Mouse (Mus musculus) layer of hippocampus, postnatal 10 days (tissue): ENCODE data around the gene Zeb2. TPM values are rescaled to one million over a fixed set of nuclear protein-coding genes. Genes with fewer than 3 reads are reported as not detected.

Experiments used
- DNase-seq, 2 experiments: peaks; one replicate each; pipeline ENCODE4 v3.0.0; 2021; ENCODE audit warnings: low spot score in 2 of 2
- total RNA-seq, 2 experiments: library from RNA; stranded (reverse); gene quantifications; 2 replicates each; pipeline ENCODE4 v1.2.3; 2021

The Zeb2 gene
- total RNA-seq, 2 experiments from 2014 or later = 351 to 372 TPM

DNA sequence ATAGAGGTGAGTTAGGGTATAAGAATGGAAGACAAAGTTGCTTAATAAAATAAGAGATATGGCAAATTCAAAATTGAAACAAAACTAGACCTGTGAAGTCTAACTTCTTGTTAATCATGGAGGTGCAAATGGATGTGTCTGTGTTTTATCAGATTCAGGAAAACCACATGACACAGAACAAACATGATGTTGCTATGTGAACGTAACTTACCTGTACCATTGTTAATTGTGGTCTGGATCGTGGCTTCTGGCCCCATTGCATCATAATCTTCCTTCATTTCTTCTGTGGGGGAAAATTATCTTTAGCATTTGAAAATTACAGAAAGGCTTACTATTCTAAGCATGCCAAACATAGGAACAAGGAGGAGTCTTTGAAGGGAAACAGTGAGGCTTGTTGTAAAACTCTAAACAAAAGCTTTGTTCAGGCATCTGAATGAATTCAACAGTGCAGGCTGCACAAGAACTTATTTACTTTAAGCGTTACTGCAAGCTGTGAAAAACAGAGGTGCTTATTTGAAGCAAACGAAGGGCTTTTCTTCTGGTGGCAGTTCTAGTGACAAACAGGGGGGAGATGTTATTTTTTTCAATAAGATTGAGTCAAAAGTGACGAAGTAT, 99.9 kb downstream of the Zeb2 start:
- DNase-seq = no peak

DNA sequence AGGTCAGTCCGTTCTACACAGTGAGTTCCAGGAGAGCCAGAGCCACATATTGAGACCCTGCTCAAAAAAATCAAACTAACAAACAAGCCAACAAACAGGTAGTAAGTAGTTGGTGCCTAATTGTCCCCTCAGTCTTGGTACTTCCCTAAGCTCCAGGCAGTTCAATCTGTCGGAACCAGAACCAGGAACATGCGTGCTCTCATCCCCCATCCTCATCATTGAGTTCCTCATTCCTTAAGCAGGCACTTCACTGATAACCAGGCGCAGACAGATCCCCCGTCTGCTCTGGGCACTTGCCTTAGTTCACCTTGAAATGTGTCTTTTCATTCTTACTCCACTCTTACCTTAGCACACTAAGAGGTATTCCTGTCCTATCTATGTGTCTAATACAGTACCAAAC, 103.9 kb downstream of the Zeb2 start:
- no peak for DNase-seq

DNA sequence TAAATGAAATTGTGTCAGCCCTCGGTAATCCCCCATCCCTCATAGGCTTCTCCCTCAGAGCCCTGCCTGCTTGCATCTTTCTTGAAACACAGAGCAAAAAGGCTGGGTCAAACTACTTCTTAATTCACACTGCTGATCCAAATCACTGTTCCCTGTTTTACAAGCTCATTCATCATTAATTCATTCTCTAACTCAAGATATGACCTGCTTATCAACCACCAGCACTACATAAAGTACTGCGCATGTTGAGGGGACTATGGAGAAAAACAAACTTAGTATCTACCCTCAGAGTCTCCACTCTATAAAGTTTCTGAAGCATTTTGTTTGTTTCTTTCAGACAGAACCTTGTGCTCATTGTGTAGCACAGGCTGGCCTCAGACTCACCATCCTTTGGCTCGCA, 104.5 kb downstream of the Zeb2 start:
- no peak for DNase-seq

DNA sequence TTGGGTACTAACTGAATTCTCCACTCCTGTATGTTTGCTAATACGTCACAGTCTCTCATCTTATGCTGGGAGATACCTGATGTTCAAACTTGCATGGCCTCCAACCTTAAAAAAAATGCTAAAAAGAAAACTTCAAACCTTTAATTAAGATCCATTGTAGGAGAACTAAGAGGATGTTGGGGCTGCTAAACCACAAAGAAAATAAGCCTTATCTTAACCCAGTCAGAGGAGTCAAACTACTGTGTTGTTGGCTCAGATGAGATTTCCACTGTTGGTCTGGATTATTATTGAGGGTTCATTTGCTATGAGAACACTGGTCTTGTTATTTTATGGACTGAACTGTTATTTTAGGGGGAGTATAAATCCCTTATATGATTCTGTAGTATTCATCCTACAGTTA, 106.5 kb downstream of the Zeb2 start:
- DNase-seq = no peak

DNA sequence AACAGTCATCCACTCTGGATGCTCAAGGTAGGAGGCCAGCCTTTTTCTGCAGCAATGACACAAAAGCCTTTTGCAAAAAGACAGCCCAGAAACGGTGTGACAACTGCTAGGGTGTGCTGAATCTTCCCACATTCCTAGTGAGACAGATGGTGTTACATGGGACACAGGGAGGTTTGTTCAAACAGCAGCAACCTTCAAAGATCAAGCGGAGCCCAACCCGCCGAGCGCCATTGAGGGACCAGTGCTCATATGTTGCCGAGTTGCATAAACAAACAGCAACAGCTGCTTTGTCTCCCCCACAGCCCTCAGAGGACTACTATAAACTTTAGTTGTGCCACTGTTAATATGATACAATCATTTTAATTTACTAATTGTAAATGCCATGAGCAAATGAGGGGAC, 117.3 kb downstream of the Zeb2 start:
- DNase-seq = no peak

- DNase-seq = no peak
Measured at GRCm38 (mm10) chr2:44998710-44999109, 118.5 kb downstream of the Zeb2 start.

DNA sequence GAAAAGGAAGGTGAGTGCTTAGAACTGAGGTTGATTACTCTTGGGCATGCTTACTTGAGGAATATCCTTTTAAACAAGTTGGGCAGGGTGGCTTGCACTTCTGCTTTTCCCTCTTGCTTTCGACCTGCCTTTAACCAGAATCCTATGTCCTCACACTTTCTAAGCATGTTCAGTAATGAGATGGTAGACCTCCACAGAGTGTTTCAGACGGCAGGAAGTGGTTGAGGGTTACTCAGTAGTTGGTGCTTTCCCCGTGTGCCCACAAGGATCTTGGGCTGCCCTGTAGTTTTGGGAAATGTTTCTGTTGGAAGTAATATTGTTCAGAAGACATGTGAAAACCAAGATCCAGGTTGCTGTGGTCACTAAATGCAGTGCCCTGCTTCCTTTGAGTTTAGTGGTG, 135.5 kb downstream of the Zeb2 start:
- no peak for DNase-seq

DNA sequence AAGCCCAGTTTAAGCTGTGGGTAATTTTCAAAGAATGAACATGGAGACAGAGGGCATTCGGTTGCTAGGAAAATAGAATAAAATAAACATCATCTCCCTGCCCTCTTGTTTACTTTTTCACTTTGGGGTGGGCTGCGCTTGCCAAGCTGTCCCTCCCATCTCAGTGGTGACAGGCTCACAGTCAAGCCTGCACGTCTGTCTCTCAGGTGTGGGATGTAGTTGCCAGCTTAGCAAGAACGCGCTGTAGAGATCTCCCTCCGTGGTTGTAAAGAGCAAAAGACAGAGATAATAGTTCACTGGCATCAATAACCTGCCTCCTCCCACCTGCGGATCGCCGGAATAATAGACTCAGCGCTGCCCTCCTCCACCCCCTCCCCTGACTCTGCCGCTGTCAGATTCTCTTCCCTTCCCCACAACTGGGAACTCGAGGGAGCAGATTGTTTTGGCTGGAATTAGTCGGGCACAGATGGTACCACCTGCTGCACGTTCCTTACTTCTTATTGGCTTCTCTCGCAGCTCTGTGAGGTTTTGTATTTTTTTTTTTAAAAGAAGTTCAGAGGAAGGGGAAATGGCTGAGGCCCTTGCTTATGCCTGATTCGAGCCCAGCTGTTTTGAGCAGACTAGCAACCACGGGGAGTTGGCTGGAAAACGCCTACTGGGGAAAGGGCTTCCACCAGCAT, 138.0 kb downstream of the Zeb2 start:
- DNase-seq = peak in 1 of 2 experiments; percentile 56

- no peak for DNase-seq
Measured at GRCm38 (mm10) chr2:44978038-44978437, 139.2 kb downstream of the Zeb2 start.

- no peak for DNase-seq
Measured at GRCm38 (mm10) chr2:44977556-44977955, 139.6 kb downstream of the Zeb2 start.

DNA sequence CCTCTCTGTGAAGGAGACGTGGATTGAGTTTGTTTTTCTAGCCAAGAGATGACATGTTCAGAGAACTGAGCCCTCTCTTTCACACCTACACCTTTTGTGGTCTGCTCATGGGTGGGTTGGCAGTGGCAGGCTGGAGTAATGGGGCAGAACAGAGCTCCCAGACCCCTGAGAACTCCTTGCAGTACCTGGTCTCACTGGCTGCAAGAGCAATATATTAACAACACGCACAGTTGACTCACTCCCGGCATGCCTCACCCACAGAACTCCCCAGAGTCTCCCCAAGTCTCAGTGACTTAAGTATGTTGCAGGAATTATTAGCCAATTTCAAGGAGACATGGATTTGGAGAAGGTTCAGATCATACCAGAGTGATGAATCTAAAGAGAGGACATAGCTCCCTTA, 140.1 kb downstream of the Zeb2 start:
- DNase-seq = no peak

GRCm38 (mm10) chr2:44976484-44976883, 140.7 kb downstream of the Zeb2 start:
- DNase-seq = no peak

DNA sequence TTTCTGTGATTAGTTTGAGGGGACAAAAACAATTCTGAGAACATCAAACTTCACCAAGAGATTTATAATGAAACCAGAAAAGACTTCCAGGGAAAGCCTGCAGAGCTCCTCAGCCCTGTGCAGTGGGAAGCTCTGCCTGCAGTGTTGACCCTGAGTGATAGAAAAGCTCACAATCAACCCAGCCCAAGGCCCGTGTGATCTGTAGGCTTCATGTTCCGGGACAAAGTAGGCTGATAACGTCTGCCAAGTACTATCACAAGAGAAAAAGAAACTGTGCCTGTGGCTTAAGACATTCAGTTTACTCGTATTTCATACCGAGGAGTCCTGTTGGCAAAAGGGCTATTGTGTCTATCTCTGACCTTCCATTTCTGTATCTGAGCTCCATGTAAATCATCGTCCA, 143.4 kb downstream of the Zeb2 start:
- no peak for DNase-seq

DNA sequence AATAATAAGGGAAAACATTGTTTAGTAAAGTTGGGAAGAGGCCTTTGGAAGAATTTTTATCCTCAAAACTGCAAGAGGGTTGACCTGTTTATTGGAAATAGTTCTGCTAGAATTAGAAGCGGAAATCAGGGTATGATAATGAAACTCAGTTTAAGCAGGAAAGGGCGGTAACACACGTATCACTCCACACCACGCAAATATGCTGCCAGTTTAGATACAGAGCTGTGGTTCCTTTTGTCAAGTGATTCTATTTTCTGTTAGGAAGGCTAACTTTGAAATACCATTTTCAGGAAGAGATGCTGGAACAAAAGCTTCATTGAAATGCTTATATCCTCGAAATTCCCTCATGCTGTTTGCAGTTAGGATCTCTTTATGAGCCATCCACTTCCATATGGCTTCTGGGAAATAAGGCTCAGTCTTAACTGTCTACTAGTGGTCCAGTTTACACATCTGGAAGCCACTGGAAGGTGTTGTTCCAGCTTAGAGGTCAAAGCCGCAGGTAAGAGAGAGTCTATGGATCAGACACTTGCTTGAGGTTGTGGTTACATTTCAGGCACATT, 147.0 kb downstream of the Zeb2 start:
- no peak for DNase-seq

DNA sequence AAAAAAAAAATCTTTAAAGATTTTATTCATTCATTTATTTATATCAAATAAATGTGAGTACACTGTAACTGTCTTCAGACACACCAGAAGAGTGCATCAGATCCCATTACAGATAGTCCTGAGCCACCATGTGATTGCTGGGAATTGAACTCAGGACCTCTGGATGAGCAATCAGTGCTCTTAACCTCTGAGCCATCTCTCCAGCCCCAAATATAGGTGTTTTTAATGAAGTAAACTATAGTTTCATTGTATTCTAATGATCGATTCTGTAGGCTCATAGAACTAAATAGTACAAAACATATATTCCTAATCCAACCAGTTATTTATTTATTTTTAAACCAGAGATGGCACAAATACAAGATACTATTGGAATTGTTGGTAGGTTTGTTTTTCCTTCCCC, 147.6 kb downstream of the Zeb2 start:
- no peak for DNase-seq

DNA sequence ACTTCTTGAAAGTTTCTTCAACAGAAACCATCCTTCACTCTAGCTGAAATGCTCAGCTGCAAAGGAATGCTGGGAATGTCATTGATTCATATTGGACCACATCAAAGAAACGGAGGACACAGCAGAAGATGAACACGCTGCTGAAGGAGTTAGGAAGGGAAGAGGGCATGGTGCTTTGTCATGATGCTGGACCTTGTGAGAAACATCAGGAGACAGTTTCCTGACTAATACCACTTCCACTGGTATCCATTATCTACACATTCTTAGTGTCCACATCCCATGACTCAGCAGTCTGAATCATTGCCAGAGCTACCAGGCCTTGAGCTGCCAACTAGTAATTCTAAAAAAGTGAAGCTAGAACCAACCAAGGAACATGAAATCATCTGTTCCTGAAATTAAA, 148.0 kb downstream of the Zeb2 start:
- DNase-seq = no peak

GRCm38 (mm10) chr2:44965834-44966555, 151.2 kb downstream of the Zeb2 start:
- DNase-seq = no peak

GRCm38 (mm10) chr2:44962620-44963019, 154.6 kb downstream of the Zeb2 start:
- no peak for DNase-seq

GRCm38 (mm10) chr2:44961192-44961591, 156.0 kb downstream of the Zeb2 start:
- no peak for DNase-seq

GRCm38 (mm10) chr2:44960561-44960960, 156.6 kb downstream of the Zeb2 start:
- DNase-seq = no peak

- no peak for DNase-seq
Measured at GRCm38 (mm10) chr2:44957329-44957797, 159.8 kb downstream of the Zeb2 start.

GRCm38 (mm10) chr2:44956232-44956631, 161.0 kb downstream of the Zeb2 start:
- DNase-seq = no peak
